In the genomic region with DNA sequence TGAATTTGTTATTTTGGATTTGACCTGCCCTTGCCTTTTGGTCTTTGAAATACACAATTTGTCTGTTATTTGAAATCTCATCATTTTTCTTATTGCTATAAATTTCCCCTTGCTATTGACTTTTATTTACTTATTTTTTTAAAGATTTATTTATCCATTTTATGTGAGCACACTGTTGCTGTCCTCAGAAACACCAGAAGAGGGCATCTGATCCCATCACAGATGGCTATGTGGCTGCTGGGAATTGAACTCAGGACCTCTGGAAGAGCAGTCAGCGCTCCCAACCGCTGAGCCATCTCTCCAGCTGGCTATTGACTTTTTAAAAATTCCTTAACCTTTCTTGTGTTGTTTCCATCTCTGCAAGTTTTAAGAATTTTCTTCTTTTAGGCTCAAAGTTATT, we compare ENCODE assay signal across 18 mouse cellular contexts. TPM values are rescaled to one million over a fixed set of nuclear protein-coding genes. Genes with fewer than 3 reads are reported as not detected.
"Had no signal": no experiment of that assay in that cellular context is flagged by ENCODE, and none has a peak within 500 bp of the region (broad histone marks: within the 10 kb centered on the region; RNA-seq: fewer than 3 reads in every experiment).

No protein-coding gene starts in this region.

- H3K4me3 ChIP-seq: kidney, embryonic 15.5 days; limb, embryonic 12.5 days; liver, embryonic 15.5 days; lung, embryonic 15.5 days; megakaryocyte, embryonic 14.5 days; midbrain, embryonic 15.5 days; neural tube, embryonic 13.5 days had no signal

- ATAC-seq: intestine, embryonic 16.5 days; midbrain, embryonic 15.5 days had no signal

- DNase-seq: kidney, adult 2 months; kidney, postnatal 14 days; liver; lung, postnatal 14 days; retina, postnatal 1 day; right cerebral cortex, postnatal 14 days; thymus, adult 2 months; thymus, postnatal 25 days had no signal

- H3K27me3 ChIP-seq: midbrain, embryonic 15.5 days had no signal

- H3K27ac ChIP-seq: kidney, embryonic 15.5 days; limb, embryonic 12.5 days; liver, embryonic 15.5 days; lung, embryonic 15.5 days; macrophage; midbrain, embryonic 15.5 days; neural tube, embryonic 13.5 days had no signal

RNA-seq across cellular contexts. Expression of gene Rln1, which starts 2.2 kb away (rescaled TPM):
- total RNA-seq: monocyte, adult 5-6 weeks had no signal
- polyA plus RNA-seq: intestine, embryonic 16.5 days; liver, embryonic 15.5 days; lung, embryonic 15.5 days; macrophage had no signal
